Comparison of ENCODE assay signal across 8 mouse cellular contexts in genomic region chr3:129215241-129215750, GRCm38 (mm10). TPM values are rescaled to one million over a fixed set of nuclear protein-coding genes. Genes with fewer than 3 reads are reported as not detected.
DNase-seq lines count a peak whose midpoint lies in the region; ATAC-seq and TF ChIP-seq lines count a peak whose summit lies in the region.

No protein-coding gene starts in this region.

- peak overlapping the region; percentile 73 for H3K4me2 ChIP-seq in midbrain, embryonic 11.5 days

- H3K4me3 ChIP-seq in heart, adult 2 months = peak overlapping the region; percentile 14; the same call in 1 of the 2 replicates
- H3K4me3 ChIP-seq in ES-Bruce4 (ENCODE audit: low read depth, low read length) = peak overlapping the region; percentile 77; the same call in 1 of the 2 replicates
- peak overlapping the region; percentile 44 for H3K4me3 ChIP-seq in midbrain, embryonic 11.5 days (ENCODE audit: low read depth, low read length)

- H3K9me3 ChIP-seq in ES-Bruce4 (replicated peaks; ENCODE audit: control insufficient read depth, insufficient read depth, low read length, poor library complexity, severe bottlenecking) = no peaks in the 10 kb centered on the region
- no peaks in the 10 kb centered on the region for H3K9me3 ChIP-seq in midbrain, embryonic 11.5 days (ENCODE audit: control insufficient read depth, low read length)

- H3K27ac ChIP-seq in heart, adult 2 months = no peak overlapping the region
- no peak overlapping the region for H3K27ac ChIP-seq in ES-Bruce4 (ENCODE audit: insufficient read depth, low read length)
- H3K27ac ChIP-seq in midbrain, embryonic 11.5 days (ENCODE audit: low read depth, low read length) = no peak overlapping the region; the same call in 1 of the 2 replicates

- no peaks in the 10 kb centered on the region for H3K36me3 ChIP-seq in heart, adult 2 months (ENCODE audit: control insufficient read depth, insufficient read depth, low read length)
- H3K36me3 ChIP-seq in ES-Bruce4 (ENCODE audit: control insufficient read depth, insufficient read depth, low read length, poor library complexity, severe bottlenecking) = no peaks in the 10 kb centered on the region
- no peaks in the 10 kb centered on the region for H3K36me3 ChIP-seq in midbrain, embryonic 11.5 days (ENCODE audit: control insufficient read depth, insufficient read depth, low read length)

- no peaks in the 10 kb centered on the region for H3K79me2 ChIP-seq in heart, adult 2 months (replicated peaks; ENCODE audit: control insufficient read depth, insufficient read depth, low read length)

- ATAC-seq in midbrain, embryonic 11.5 days (ENCODE audit: low FRiP score) = no peak

- WGBS in heart, adult 2 months = 3% methylated on average over 26 of the region's 26 CpGs
- under 1% methylated on average over 26 of the region's 26 CpGs for WGBS in midbrain, embryonic 11.5 days

- no peaks in the 10 kb centered on the region; the same call in none of the 2 replicates for H3K4me1 ChIP-seq in heart, adult 2 months (ENCODE audit: control insufficient read depth, insufficient read depth, low read length)
- no peaks in the 10 kb centered on the region for H3K4me1 ChIP-seq in ES-Bruce4 (ENCODE audit: control insufficient read depth, insufficient read depth, low read length)
- H3K4me1 ChIP-seq in midbrain, embryonic 11.5 days (ENCODE audit: control insufficient read depth, insufficient read depth, low read length) = peaks cover 23% of the 10 kb centered on the region

- H3K9ac ChIP-seq in heart, adult 2 months (ENCODE audit: low read depth, low read length) = no peak overlapping the region
- no peak overlapping the region; the same call in 1 of the 2 replicates for H3K9ac ChIP-seq in ES-Bruce4 (ENCODE audit: low read depth, poor library complexity, severe bottlenecking)
- peak overlapping the region; percentile 47 for H3K9ac ChIP-seq in midbrain, embryonic 11.5 days (ENCODE audit: low read length)

- TF ChIP-seq CTCF in heart, adult 2 months (IDR thresholded peaks at IDR 0.05) = no peak
- no peak for TF ChIP-seq CTCF in ES-Bruce4 (IDR thresholded peaks at IDR 0.05; ENCODE audit: low read depth, low read length)

- no peak for TF ChIP-seq EP300 in heart, adult 2 months (IDR thresholded peaks at IDR 0.05; ENCODE audit: insufficient read depth, low read depth, low read length)
- no peak for TF ChIP-seq EP300 in ES-Bruce4 (IDR thresholded peaks at IDR 0.05; ENCODE audit: insufficient read depth, low read depth, low read length)

- no peak for DNase-seq in heart, adult 2 months
- no peak for DNase-seq in heart, postnatal 10 days
- peak; percentile 4 for DNase-seq in gonadal fat pad, adult 2 months (ENCODE audit: low read depth)
- DNase-seq in midbrain, embryonic 11.5 days (ENCODE audit: low spot score, missing footprints) = peak; percentile 93
- DNase-seq in right cerebral cortex, postnatal 14 days = no peak
- no peak for DNase-seq in adrenal gland, adult 8-10 months
- DNase-seq in urinary bladder, postnatal 14 days (ENCODE audit: low spot score) = no peak

- TF ChIP-seq POLR2A in heart, adult 2 months (IDR thresholded peaks at IDR 0.05; ENCODE audit: insufficient read depth, low read depth, low read length) = no peak
- no peak for TF ChIP-seq POLR2A in ES-Bruce4 (IDR thresholded peaks at IDR 0.05; ENCODE audit: insufficient read depth, low read length)

- intact Hi-C loops in heart, adult 2 months (cut with DNase I) = loop anchor here (10.0 kb wide), 1 partner anchor 1580 kb away; the partner anchor contains the start of gene Neurog2
- intact Hi-C loops in heart, postnatal 10 days (cut with DNase I) = loop anchor here (2.0 to 5.0 kb wide), 2 partner anchors 14 to 1583 kb away; partner anchors contain the start of gene Neurog2

- H3K27me3 ChIP-seq in heart, adult 2 months (ENCODE audit: control insufficient read depth, insufficient read depth, low read length) = peaks cover 33% of the 10 kb centered on the region
- peaks cover 34% of the 10 kb centered on the region for H3K27me3 ChIP-seq in ES-Bruce4 (ENCODE audit: control insufficient read depth, insufficient read depth, low read length, poor library complexity, severe bottlenecking)
- H3K27me3 ChIP-seq in midbrain, embryonic 11.5 days (ENCODE audit: control insufficient read depth, insufficient read depth, low read length) = peaks cover 90% of the 10 kb centered on the region

RNA-seq across cellular contexts. Expression of gene Pitx2, which starts 15.6 kb away (rescaled TPM):
- total RNA-seq in heart, adult 2 months (2021) = under 1 TPM; 0.30 to 0.76 TPM
- 1.8 and 2.7 TPM in 2 replicates for polyA plus RNA-seq in heart, adult 2 months (2012; rRNA removed)
- 1 to 10 TPM; 1.4 to 1.6 TPM for total RNA-seq in heart, postnatal 10 days (2021)
- polyA plus RNA-seq in ES-Bruce4 (2011; ENCODE audit: insufficient read depth, insufficient read length, low read depth, missing spikeins) = 21.4 and 23.4 TPM in 2 replicates
- polyA plus RNA-seq in gonadal fat pad, adult 2 months (2012; rRNA removed) = 0.28 and 1.5 TPM in 2 replicates
- polyA plus RNA-seq in midbrain, embryonic 11.5 days (2014; fragmentation: Nextera tagmentation; extraction: Ambion mirVana) = 53.7 and 56.3 TPM in 2 replicates
- total RNA-seq in adrenal gland, adult 8-10 months (2022) = under 1 TPM in 2 of 4 experiments, not detected in 2; 0.12 to 0.31 TPM

Comparison
In these comparisons a context has a peak if more than half of its experiments do, and no peak if none do; other contexts are left out.
1. DNase-seq: peak in gonadal fat pad, adult 2 months (single experiment) and midbrain, embryonic 11.5 days (single experiment); none in heart, adult 2 months (0 of 2), heart, postnatal 10 days (0 of 2), right cerebral cortex, postnatal 14 days (single experiment), adrenal gland, adult 8-10 months (single experiment) and urinary bladder, postnatal 14 days (single experiment).
2. H3K4me3 ChIP-seq: peak in every context shown above with its lines; median percentile 77 in ES-Bruce4; 44 in midbrain, embryonic 11.5 days; 14 in heart, adult 2 months.